Mouse (Mus musculus) MEL (cell line): ENCODE data around the gene B230104I21Rik. TPM values are rescaled to one million over a fixed set of nuclear protein-coding genes. Genes with fewer than 3 reads are reported as not detected.

ENCODE experiments used
- DNase-seq: peaks from one replicate; pipeline ENCODE4 v3.0.0; 2011; ENCODE audit warnings: low read depth, low spot score
- H3K27ac ChIP-seq: 2 replicates; pipeline ENCODE4 v1.5.1; 2012; ENCODE audit warnings: low read depth, mild to moderate bottlenecking, control low read depth, low read length, moderate library complexity; ENCODE audit not compliant: control insufficient read depth
- H3K27me3 ChIP-seq, 2 experiments: fragments of 150-350 bp in 1 of 2; sonication (generic) in 1 of 2; 2 replicates each; pipeline ENCODE4 v1.6.1; 2012; ENCODE audit warnings: low read length in 2 of 2, mild to moderate bottlenecking in 2 of 2, improper control_type of control experiment in 1 of 2, moderate library complexity in 1 of 2; ENCODE audit not compliant: insufficient read depth in 2 of 2, control insufficient read depth in 1 of 2
- H3K36me3 ChIP-seq, 2 experiments: 2 replicates each; pipeline ENCODE4 v1.6.1; 2012 to 2014; ENCODE audit warnings: low read length in 2 of 2, improper control_type of control experiment in 1 of 2, inconsistent platforms in 1 of 2, mild to moderate bottlenecking in 1 of 2; ENCODE audit not compliant: insufficient read depth in 2 of 2, control insufficient read depth in 1 of 2
- H3K4me1 ChIP-seq, 2 experiments: fragments of 150-350 bp in 1 of 2; sonication (generic) in 1 of 2; 2 replicates each; pipeline ENCODE4 v1.6.1; 2012; ENCODE audit warnings: low read length in 2 of 2, improper control_type of control experiment in 1 of 2, mild to moderate bottlenecking in 1 of 2; ENCODE audit not compliant: insufficient read depth in 2 of 2, control insufficient read depth in 1 of 2
- H3K4me3 ChIP-seq, 2 experiments: fragments of 150-350 bp in 1 of 2; sonication (generic) in 1 of 2; 2 replicates each; pipeline ENCODE4 v1.5.1; 2012; ENCODE audit warnings: low read depth in 2 of 2, low read length in 2 of 2, mild to moderate bottlenecking in 2 of 2, moderate library complexity in 2 of 2, control low read depth in 1 of 2, improper control_type of control experiment in 1 of 2; ENCODE audit not compliant: control insufficient read depth in 1 of 2, insufficient read depth in 1 of 2
- H3K79me2 ChIP-seq: 2 replicates; pipeline ENCODE4 v1.6.1; 2012; ENCODE audit warnings: mild to moderate bottlenecking, low read length, moderate library complexity; ENCODE audit not compliant: control insufficient read depth, poor library complexity, insufficient read depth
- H3K9ac ChIP-seq: 2 replicates; pipeline ENCODE4 v1.6.1; 2012; ENCODE audit warnings: low read depth, mild to moderate bottlenecking, control low read depth, low read length, moderate library complexity; ENCODE audit not compliant: control insufficient read depth, poor library complexity, severe bottlenecking
- H3K9me3 ChIP-seq: fragments of 150-350 bp; sonication (generic); replicated peaks from 2 replicates; pipeline ENCODE4 v1.6.1; 2012; ENCODE audit warnings: mild to moderate bottlenecking, low read length, improper control_type of control experiment, moderate library complexity; ENCODE audit not compliant: insufficient read depth
- CHD1 ChIP-seq: IDR thresholded peaks from 2 replicates; pipeline ENCODE4 v1.6.1; 2012; ENCODE audit warnings: low read depth, mild to moderate bottlenecking, inconsistent platforms, low read length, improper control_type of control experiment
- CHD2 ChIP-seq: IDR thresholded peaks from 2 replicates; pipeline ENCODE4 v1.6.1; 2011; ENCODE audit warnings: low read length, improper control_type of control experiment
- CTCF ChIP-seq, 3 experiments: IDR thresholded peaks in 2 of 3; conservative IDR thresholded peaks in 1 of 3; 2 replicates each; pipeline ENCODE4 v1.5.1; 2011 to 2012; ENCODE audit warnings: low read length in 3 of 3, low read depth in 2 of 3, mild to moderate bottlenecking in 2 of 3, improper control_type of control experiment in 1 of 3, inconsistent platforms in 1 of 3, mixed read lengths in 1 of 3, moderate library complexity in 1 of 3; ENCODE audit not compliant: control insufficient read depth in 1 of 3, insufficient read depth in 1 of 3, poor library complexity in 1 of 3, severe bottlenecking in 1 of 3
- E2F4 ChIP-seq: IDR thresholded peaks from 2 replicates; pipeline ENCODE4 v1.6.1; 2011; ENCODE audit warnings: low read depth, low read length, improper control_type of control experiment, borderline replicate concordance
- ETS1 ChIP-seq: IDR thresholded peaks from 2 replicates; pipeline ENCODE4 v1.6.1; 2012; ENCODE audit warnings: low read depth, mild to moderate bottlenecking, inconsistent platforms, low read length, improper control_type of control experiment, moderate library complexity
- GABPA ChIP-seq: IDR thresholded peaks from 2 replicates; pipeline ENCODE4 v1.6.1; 2012; ENCODE audit warnings: low read depth, mild to moderate bottlenecking, inconsistent platforms, low read length, improper control_type of control experiment, moderate library complexity
- HCFC1 ChIP-seq: IDR thresholded peaks from 2 replicates; pipeline ENCODE4 v1.6.1; 2012; ENCODE audit warnings: low read depth, mild to moderate bottlenecking, inconsistent platforms, low read length, improper control_type of control experiment, moderate library complexity
- JUND ChIP-seq: IDR thresholded peaks from 2 replicates; pipeline ENCODE4 v1.6.1; 2011; ENCODE audit warnings: low read depth, mild to moderate bottlenecking, improper control_type of control experiment, low read length
- KAT2A ChIP-seq: conservative IDR thresholded peaks from 2 replicates; pipeline ENCODE4 v1.6.1; 2012; ENCODE audit warnings: low read depth, low read length, improper control_type of control experiment, inconsistent platforms
- MAFK ChIP-seq: IDR thresholded peaks from 2 replicates; pipeline ENCODE4 v1.6.1; 2011; ENCODE audit warnings: low read depth, mild to moderate bottlenecking, low read length, improper control_type of control experiment, borderline replicate concordance
- MAX ChIP-seq: IDR thresholded peaks from 2 replicates; pipeline ENCODE4 v1.6.1; 2011; ENCODE audit warnings: low read length, improper control_type of control experiment
- MAZ ChIP-seq: IDR thresholded peaks from 2 replicates; pipeline ENCODE4 v1.6.1; 2012; ENCODE audit warnings: low read depth, mild to moderate bottlenecking, inconsistent platforms, low read length, improper control_type of control experiment
- MEF2A ChIP-seq: IDR thresholded peaks from 2 replicates; pipeline ENCODE4 v1.6.1; 2014; ENCODE audit warnings: low read depth, mild to moderate bottlenecking, inconsistent platforms, low read length, improper control_type of control experiment; ENCODE audit not compliant: poor library complexity, insufficient replicate concordance, severe bottlenecking; ENCODE audit errors: extremely low read depth
- MYB ChIP-seq: IDR thresholded peaks from 2 replicates; pipeline ENCODE4 v1.6.1; 2011; ENCODE audit warnings: mild to moderate bottlenecking, low read depth, low read length, improper control_type of control experiment
- NELFE ChIP-seq: IDR thresholded peaks from 2 replicates; pipeline ENCODE4 v1.6.1; 2011; ENCODE audit warnings: low read depth, low read length, improper control_type of control experiment
- NRF1 ChIP-seq: IDR thresholded peaks from 2 replicates; pipeline ENCODE4 v1.6.1; 2014; ENCODE audit warnings: low read depth, mild to moderate bottlenecking, inconsistent platforms, low read length, improper control_type of control experiment, moderate library complexity; ENCODE audit not compliant: poor library complexity, insufficient read depth, severe bottlenecking
- POLR2A ChIP-seq, 2 experiments: IDR thresholded peaks; 2 replicates each; pipeline ENCODE4 v1.6.1; 2011 to 2012; ENCODE audit warnings: low read length in 2 of 2, mild to moderate bottlenecking in 2 of 2, control low read depth in 1 of 2, improper control_type of control experiment in 1 of 2, low read depth in 1 of 2, moderate library complexity in 1 of 2; ENCODE audit not compliant: control insufficient read depth in 1 of 2, insufficient read depth in 1 of 2, poor library complexity in 1 of 2
- POLR2AphosphoS2 ChIP-seq: IDR thresholded peaks from 2 replicates; pipeline ENCODE4 v1.6.1; 2011; ENCODE audit warnings: low read length, improper control_type of control experiment
- POLR2AphosphoS5 ChIP-seq: IDR thresholded peaks from 2 replicates; pipeline ENCODE4 v1.6.1; 2012; ENCODE audit warnings: low read depth, borderline replicate concordance, mild to moderate bottlenecking, inconsistent platforms, low read length, moderate library complexity, mixed read lengths
- RAD21 ChIP-seq: IDR thresholded peaks from 2 replicates; pipeline ENCODE4 v1.6.1; 2011; ENCODE audit warnings: mild to moderate bottlenecking, low read depth, low read length, improper control_type of control experiment
- SMC3 ChIP-seq: IDR thresholded peaks from 2 replicates; pipeline ENCODE4 v1.6.1; 2011; ENCODE audit warnings: low read depth, low read length, improper control_type of control experiment
- TAL1 ChIP-seq: IDR thresholded peaks from 2 replicates; pipeline ENCODE4 v1.6.1; 2012; ENCODE audit warnings: mild to moderate bottlenecking, inconsistent platforms, low read length, moderate library complexity, mixed read lengths
- TBP ChIP-seq: IDR thresholded peaks from 2 replicates; pipeline ENCODE4 v1.8.0; 2011; ENCODE audit warnings: low read depth, low read length, improper control_type of control experiment
- USF1 ChIP-seq: IDR thresholded peaks from 2 replicates; pipeline ENCODE4 v1.6.1; 2014; ENCODE audit warnings: low read depth, mild to moderate bottlenecking, inconsistent platforms, low read length, improper control_type of control experiment, moderate library complexity
- ZKSCAN1 ChIP-seq: IDR thresholded peaks from 2 replicates; pipeline ENCODE4 v1.6.1; 2012; ENCODE audit warnings: low read depth, mild to moderate bottlenecking, inconsistent platforms, low read length, improper control_type of control experiment, moderate library complexity
- ZMIZ1 ChIP-seq: IDR thresholded peaks from 2 replicates; pipeline ENCODE4 v1.6.1; 2012; ENCODE audit warnings: low read depth, mild to moderate bottlenecking, inconsistent platforms, low read length, improper control_type of control experiment, moderate library complexity
- polyA plus RNA-seq, 2 experiments: library from polyadenylated mRNA; stranded (reverse) in 1 of 2; unstranded in 1 of 2; fragments of >175 nt in 1 of 2; fragments of >200 nt in 1 of 2; gene quantifications; 2 replicates each; pipeline versions ENCODE4 v1.2.1 to v1.2.4; 2012; ENCODE audit warnings: low replicate concordance in 2 of 2, low read depth in 1 of 2; ENCODE audit not compliant: insufficient read length in 2 of 2, insufficient read depth in 1 of 2, missing spikeins in 1 of 2
- total RNA-seq: library from RNA; depleted of rRNA; stranded (reverse); fragments of 300-350 nt; gene quantifications from 2 replicates; pipeline ENCODE4 v1.2.3, GENCODE M21; 2012

Gene B230104I21Rik
- total and polyA plus RNA-seq, 3 experiments, result not detected

- H3K4me3 ChIP-seq, result no peak overlapping the region
- no peak for DNase-seq
- no peaks in the 10 kb centered on the region for H3K79me2 ChIP-seq
- no peak overlapping the region for H3K27ac ChIP-seq
- no peaks in the 10 kb centered on the region for H3K9me3 ChIP-seq
- no peaks in the 10 kb centered on the region for H3K4me1 ChIP-seq
- no peak for TF ChIP-seq RAD21
- no peak for TF ChIP-seq ZMIZ1
- no peak for TF ChIP-seq USF1
- TF ChIP-seq NRF1, result no peak
- no peak for TF ChIP-seq CTCF (IDR thresholded peaks at IDR 0.05 in 2 of 3, conservative IDR thresholded peaks at IDR 0.05 in 1 of 3; ENCODE audit: control insufficient read depth in 1 of 3, insufficient read depth in 1 of 3, low read depth in 2 of 3, low read length in 3 of 3, poor library complexity in 1 of 3, severe bottlenecking in 1 of 3)
- TF ChIP-seq POLR2AphosphoS5, result no peak
- TF ChIP-seq GABPA, result no peak
- no peak for TF ChIP-seq CHD2
- TF ChIP-seq CHD1, result no peak
- no peak for TF ChIP-seq ETS1
- no peak for TF ChIP-seq POLR2AphosphoS2
- TF ChIP-seq MAX, result no peak
- TF ChIP-seq MAFK, result no peak
- TF ChIP-seq JUND, result no peak
- H3K9ac ChIP-seq, result no peak overlapping the region
- H3K36me3 ChIP-seq, result no peaks in the 10 kb centered on the region
- H3K27me3 ChIP-seq, result no peaks in the 10 kb centered on the region
Observed at GRCm38 (mm10) chr4:154325410-154325809, 10.5 kb upstream of the B230104I21Rik start.

- Histone ChIP-seq H3K79me2 (no peaks in the 10 kb centered on the region), H3K27ac (no peak overlapping the region), H3K36me3 (no peaks in the 10 kb centered on the region), H3K9me3 (no peaks in the 10 kb centered on the region), H3K9ac (no peak overlapping the region), H3K4me1 (no peaks in the 10 kb centered on the region), H3K27me3 (no peaks in the 10 kb centered on the region), H3K4me3 (no peak overlapping the region)
- no peak for TF ChIP-seq KAT2A
- no peak for TF ChIP-seq POLR2AphosphoS5
- TF ChIP-seq MAZ, result no peak
- no peak for TF ChIP-seq POLR2A (IDR thresholded peaks at IDR 0.05; ENCODE audit: control insufficient read depth in 1 of 2, insufficient read depth in 1 of 2, low read depth in 1 of 2, low read length in 2 of 2, poor library complexity in 1 of 2)
- TF ChIP-seq SMC3, result no peak
- no peak for TF ChIP-seq E2F4
- no peak for TF ChIP-seq TBP
- TF ChIP-seq MYB, result no peak
- no peak for TF ChIP-seq HCFC1
- TF ChIP-seq MEF2A, result no peak
- no peak for TF ChIP-seq USF1
- TF ChIP-seq NELFE, result no peak
- TF ChIP-seq CTCF (IDR thresholded peaks at IDR 0.05 in 2 of 3, conservative IDR thresholded peaks at IDR 0.05 in 1 of 3; ENCODE audit: control insufficient read depth in 1 of 3, insufficient read depth in 1 of 3, low read depth in 2 of 3, low read length in 3 of 3, poor library complexity in 1 of 3, severe bottlenecking in 1 of 3), result no peak
- TF ChIP-seq TAL1, result no peak
- no peak for TF ChIP-seq ZKSCAN1
- DNase-seq, result no peak
Observed at GRCm38 (mm10) chr4:154328431-154328830, 7.5 kb upstream of the B230104I21Rik start.
